Mouse (Mus musculus): ENCODE results near the gene Rho. TPM values are rescaled to one million over a fixed set of nuclear protein-coding genes. Genes with fewer than 3 reads are reported as not detected.

The Rho gene
- polyA plus RNA-seq, 1 experiment from 2014 or later, result 0.31 TPM

DNA sequence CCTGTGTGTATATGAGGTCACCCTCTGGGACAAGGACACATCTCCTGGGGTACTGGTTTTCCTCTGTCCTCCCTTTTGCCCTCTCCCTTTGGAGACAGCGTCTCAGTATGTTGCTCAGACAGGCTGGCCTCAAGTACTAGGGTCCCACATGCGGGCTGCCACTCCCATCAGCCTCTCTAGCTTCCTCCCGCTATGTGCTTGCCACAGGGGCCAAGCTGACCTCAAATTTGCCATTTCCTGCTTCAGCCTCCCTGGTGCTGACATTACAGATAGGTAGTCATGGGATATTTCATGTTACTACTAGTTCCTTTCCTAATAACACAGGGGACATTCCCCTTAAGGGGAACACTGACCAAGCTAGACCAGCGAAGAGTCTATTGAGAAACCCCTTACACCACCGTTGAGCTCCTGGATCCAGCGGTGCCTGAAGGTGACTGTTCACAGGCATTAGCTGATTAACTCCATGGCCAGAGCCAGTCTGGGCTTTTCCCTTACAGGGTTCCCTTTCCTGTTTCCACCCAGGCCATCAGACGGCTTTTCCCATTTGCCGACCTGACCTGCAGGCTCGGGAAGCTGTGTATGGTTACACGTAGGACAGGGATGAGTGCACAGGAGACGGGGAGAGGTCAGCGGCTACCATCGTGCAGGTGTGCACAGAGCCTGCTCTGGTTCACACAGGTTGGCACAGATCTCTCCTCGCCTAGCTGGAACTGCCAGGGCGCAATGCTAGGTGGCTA, 41.8 kb downstream of the Rho start:
- WGBS, result 89% methylated on average over 15 of the region's 15 CpGs
- no peaks in the 10 kb centered on the region for H3K36me3 ChIP-seq
- no peaks in the 10 kb centered on the region for H3K27me3 ChIP-seq (ENCODE audit: low read depth, poor library complexity, severe bottlenecking)
- H3K4me3 ChIP-seq, result no peak overlapping the region
- DNase-seq (ENCODE audit: low spot score), result no peak
- H3K4me1 ChIP-seq, result peaks cover 58% of the 10 kb centered on the region
- H3K9me3 ChIP-seq (replicated peaks), result no peaks in the 10 kb centered on the region
- no peak overlapping the region for H3K27ac ChIP-seq

DNA sequence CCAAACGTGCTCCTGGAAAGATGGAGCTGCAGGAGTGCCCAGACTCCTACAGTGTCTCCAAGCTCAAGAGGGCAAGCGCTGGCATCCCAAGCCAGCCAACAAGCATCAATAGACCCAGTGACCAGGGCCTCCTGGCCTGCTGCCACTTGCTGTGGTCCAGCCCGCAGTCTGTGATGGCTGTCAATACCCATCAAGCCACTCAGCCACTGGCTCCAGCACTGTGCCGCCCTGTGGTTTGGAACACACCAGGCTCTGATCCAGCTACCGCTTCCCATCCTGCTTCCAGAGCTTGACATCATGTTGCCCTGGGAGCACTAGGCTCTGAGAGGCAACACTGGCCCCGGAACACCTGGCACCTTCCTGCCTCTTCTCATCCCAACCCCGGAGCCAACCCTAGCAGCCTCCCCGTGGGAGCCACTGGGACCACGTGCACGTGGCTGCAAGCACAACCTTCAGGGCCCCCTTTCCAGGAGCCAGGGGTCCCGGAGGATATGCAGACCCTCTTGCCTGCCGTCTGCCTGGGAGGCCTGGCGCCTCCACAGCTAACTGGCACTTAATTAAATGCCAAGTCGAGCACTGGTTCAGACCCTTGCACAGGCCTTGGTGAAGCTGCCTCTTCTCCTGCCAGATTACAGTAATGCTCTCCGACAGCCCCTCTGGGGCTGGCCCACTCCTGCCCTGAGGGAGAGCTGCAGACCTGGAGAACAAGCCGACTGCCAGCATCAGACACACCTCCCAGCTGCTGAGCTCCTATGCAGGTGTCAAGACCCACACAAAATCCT, 42.5 kb downstream of the Rho start:
- Histone ChIP-seq H3K4me1 (peaks cover 52% of the 10 kb centered on the region), H3K27ac (peak overlapping the region; percentile 27; the same call in 1 of the 2 replicates), H3K27me3 (ENCODE audit: low read depth, poor library complexity, severe bottlenecking) (no peaks in the 10 kb centered on the region), H3K9me3 (replicated peaks) (no peaks in the 10 kb centered on the region), H3K4me3 (no peak overlapping the region), H3K36me3 (no peaks in the 10 kb centered on the region)
- no peak for DNase-seq (ENCODE audit: low spot score)
- 88% methylated on average over 16 of the region's 16 CpGs for WGBS

DNA sequence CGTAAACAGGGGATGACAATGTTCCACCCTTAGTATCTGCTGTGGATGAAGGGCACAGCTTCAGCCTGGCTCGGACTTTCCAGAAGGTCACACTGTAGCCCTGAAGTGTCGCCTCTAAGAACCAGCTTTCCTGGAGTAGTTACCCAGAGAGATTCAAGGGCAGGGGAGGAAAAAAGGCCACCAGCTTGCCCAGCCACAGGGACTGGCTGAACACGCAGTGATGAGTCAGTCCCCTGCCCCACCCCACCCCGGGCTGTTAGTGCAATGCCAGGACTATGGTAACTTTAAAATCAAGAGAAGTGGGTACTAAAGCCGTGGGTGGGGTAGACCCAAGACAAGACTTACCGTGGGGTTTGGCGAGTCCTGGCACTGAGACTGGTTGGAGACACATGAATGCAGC, 44.1 kb downstream of the Rho start:
- WGBS, result 88% methylated on average over 8 of the region's 8 CpGs
- H3K27ac ChIP-seq, result no peak overlapping the region
- no peaks in the 10 kb centered on the region for H3K9me3 ChIP-seq (replicated peaks)
- 0 out of 2 replicates have a peak, but pooled peaks cover 1% of the 10 kb centered on the region for H3K36me3 ChIP-seq
- no peaks in the 10 kb centered on the region for H3K27me3 ChIP-seq (ENCODE audit: low read depth, poor library complexity, severe bottlenecking)
- no peak for DNase-seq (ENCODE audit: low spot score)
- peaks cover 52% of the 10 kb centered on the region for H3K4me1 ChIP-seq
- H3K4me3 ChIP-seq, result no peak overlapping the region

DNA sequence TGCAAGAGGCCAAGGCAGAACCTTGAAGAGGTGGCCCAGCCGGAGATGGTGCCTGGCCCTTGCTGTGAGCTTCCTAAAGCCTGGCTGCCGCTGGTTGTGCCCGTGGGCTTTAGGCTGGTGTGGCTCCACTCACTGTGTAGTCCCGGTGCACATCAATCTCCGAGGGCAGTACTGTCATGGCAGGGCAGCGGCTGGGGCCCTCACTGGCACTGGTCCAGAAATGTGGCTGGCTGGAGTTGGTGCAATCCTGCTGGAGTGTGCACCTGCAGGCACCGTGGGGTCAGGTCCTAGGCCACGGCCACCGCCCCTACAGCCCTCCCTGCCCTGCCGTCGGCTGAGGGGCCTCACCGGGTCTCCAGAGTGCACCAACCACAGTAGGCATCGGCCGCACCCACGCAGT, 46.3 kb downstream of the Rho start:
- Histone ChIP-seq H3K27ac (no peak overlapping the region), H3K9me3 (replicated peaks) (no peaks in the 10 kb centered on the region), H3K4me3 (no peak overlapping the region), H3K27me3 (ENCODE audit: low read depth, poor library complexity, severe bottlenecking) (no peaks in the 10 kb centered on the region), H3K36me3 (0 out of 2 replicates have a peak, but pooled peaks cover 2% of the 10 kb centered on the region), H3K4me1 (peaks cover 42% of the 10 kb centered on the region)
- no peak for DNase-seq (ENCODE audit: low spot score)
- 91% methylated on average over 15 of the region's 15 CpGs for WGBS

DNA sequence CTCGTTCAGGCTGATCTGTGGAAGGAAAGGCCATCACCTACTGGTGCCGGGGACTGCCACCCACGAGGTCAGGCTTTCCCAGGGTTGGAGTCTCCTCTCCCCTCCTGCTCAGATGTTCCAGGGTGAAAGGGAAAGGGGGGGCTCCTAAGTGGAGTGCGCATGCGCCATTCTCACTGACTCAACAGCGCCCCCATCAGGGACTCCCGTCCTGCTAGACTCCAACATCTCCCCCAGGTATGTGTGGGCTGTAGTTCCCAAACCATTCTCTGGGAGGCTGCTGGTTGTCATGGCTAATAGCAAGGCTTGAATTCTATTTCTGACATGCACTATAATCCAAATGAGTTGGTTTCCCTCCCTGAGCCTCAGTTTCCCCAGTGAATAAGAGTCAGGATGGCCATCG, 47.0 kb downstream of the Rho start:
- Histone ChIP-seq H3K9me3 (replicated peaks) (no peaks in the 10 kb centered on the region), H3K4me3 (no peak overlapping the region), H3K36me3 (0 out of 2 replicates have a peak, but pooled peaks cover 2% of the 10 kb centered on the region), H3K27ac (no peak overlapping the region), H3K27me3 (ENCODE audit: low read depth, poor library complexity, severe bottlenecking) (no peaks in the 10 kb centered on the region), H3K4me1 (peaks cover 46% of the 10 kb centered on the region)
- WGBS, result 56% methylated on average over 8 of the region's 8 CpGs
- no peak for DNase-seq (ENCODE audit: low spot score)

DNA sequence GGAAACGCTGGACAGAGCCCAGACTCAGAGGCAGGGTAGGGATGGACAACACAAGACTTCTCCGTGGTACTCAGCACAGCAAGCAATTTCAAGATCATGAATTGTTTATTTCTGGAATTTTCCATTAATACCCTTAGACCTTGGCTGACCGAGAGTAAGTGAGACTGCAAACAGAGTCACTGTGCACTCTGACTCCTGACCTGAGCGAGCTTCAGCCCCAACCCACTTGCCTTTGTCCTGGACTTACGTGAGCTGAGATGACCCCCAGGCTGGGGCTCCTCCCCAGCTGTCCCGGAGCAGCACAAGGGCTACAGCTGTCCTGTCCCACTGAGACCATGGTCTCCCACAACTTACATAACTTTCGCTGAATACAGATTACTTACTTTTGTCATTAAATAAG, 51.3 kb downstream of the Rho start:
- Histone ChIP-seq H3K36me3 (0 out of 2 replicates have a peak, but pooled peaks cover 2% of the 10 kb centered on the region), H3K27me3 (ENCODE audit: low read depth, poor library complexity, severe bottlenecking) (no peaks in the 10 kb centered on the region), H3K4me3 (no peak overlapping the region), H3K9me3 (replicated peaks) (no peaks in the 10 kb centered on the region), H3K27ac (peak overlapping the region; percentile 39; the same call in 1 of the 2 replicates), H3K4me1 (peaks cover 79% of the 10 kb centered on the region)
- 62% methylated on average over 7 of the region's 7 CpGs for WGBS
- no peak for DNase-seq (ENCODE audit: low spot score)

DNA sequence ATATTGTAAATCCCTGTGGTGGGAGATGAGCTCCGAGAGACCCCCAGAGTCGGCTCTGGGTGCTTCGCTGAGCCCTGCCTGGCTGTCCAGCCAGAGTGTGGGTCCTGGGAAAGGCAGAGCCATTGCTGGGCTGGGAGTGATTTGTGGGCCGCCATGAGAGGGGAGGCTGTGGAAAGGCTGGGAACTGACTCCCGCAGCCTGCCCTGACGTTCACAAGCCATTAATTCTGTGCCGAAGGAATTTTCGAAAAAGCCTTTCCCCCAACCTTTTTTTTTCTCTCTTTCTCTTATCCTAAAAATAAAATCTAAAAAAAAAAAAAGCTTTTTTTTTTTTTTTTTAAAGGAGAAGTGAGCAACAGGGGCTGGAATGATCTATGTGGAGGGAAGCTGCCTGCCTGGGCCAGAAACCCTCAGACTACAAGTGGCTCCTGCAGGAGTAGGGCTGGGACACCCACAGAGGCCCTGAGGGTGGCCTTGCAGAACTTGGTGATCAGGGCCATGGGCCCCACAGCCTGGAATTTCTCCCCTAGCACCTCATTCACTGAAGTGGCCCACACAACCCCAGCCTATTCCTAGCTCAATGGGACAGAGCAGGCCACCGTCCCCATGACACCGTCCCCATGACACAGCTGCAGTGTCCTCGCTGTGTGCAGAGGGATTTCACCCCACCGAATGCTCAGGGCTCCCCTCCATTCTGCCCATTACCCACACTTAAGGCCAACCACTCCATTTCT, 51.9 kb downstream of the Rho start:
- Histone ChIP-seq H3K27ac (peak overlapping the region; percentile 71), H3K36me3 (0 out of 2 replicates have a peak, but pooled peaks cover 2% of the 10 kb centered on the region), H3K4me3 (no peak overlapping the region), H3K4me1 (peaks cover 79% of the 10 kb centered on the region), H3K27me3 (ENCODE audit: low read depth, poor library complexity, severe bottlenecking) (no peaks in the 10 kb centered on the region), H3K9me3 (replicated peaks) (no peaks in the 10 kb centered on the region)
- DNase-seq (ENCODE audit: low spot score), result no peak
- 50% methylated on average over 12 of the region's 12 CpGs for WGBS

DNA sequence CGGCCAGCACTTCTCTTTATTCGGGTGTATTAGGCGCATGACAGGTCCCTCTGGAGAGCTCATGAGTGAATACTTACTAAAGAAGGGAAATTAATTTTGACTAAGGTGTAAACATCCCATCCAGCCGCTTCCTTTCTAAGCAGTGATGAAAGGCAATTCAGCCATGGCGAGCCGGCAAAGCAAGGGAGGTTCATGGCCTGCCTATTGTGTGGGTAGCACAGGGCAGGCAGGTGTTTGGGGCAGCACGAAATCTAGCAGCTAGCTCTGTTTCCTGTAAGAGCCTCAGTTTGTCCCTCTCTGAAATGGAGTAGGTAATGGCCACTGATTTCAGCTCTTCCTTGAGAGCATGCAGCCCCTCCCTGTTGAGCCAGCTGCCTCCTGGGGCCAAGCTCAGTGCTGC, 53.0 kb downstream of the Rho start:
- Histone ChIP-seq H3K36me3 (0 out of 2 replicates have a peak, but pooled peaks cover 2% of the 10 kb centered on the region), H3K27ac (0 out of 2 replicates have a peak overlapping the region, but pooled peaks have one; percentile 71), H3K4me3 (no peak overlapping the region), H3K27me3 (ENCODE audit: low read depth, poor library complexity, severe bottlenecking) (0 out of 2 replicates have a peak, but pooled peaks cover 6% of the 10 kb centered on the region), H3K9me3 (replicated peaks) (no peaks in the 10 kb centered on the region), H3K4me1 (peaks cover 79% of the 10 kb centered on the region)
- WGBS, result 82% methylated on average over 7 of the region's 7 CpGs
- DNase-seq (ENCODE audit: low spot score), result no peak

DNA sequence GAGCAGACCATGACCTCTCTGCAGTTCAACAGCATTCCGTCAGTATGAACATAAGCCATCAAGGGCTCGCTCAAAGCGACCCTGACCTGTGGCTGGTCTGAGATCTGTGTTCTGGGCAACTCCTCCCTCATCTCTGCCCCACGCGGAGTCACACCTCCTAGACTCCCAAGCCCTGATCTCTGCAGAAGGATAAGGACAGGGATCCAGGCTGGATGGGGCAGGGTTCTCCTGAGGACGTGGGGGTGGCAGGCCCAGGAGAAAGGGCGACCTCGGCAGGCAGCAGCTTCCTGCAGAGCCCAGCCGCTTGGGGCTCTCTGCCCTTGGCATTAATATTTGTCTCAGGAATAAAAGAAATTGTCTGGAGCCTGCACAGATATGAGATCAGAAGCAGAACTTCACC, 54.1 kb downstream of the Rho start:
- H3K9me3 ChIP-seq (replicated peaks), result no peaks in the 10 kb centered on the region
- whole genome bisulfite sequencing, result 63% methylated on average over 9 of the region's 9 CpGs
- peaks cover 14% of the 10 kb centered on the region for H3K27me3 ChIP-seq (ENCODE audit: low read depth, poor library complexity, severe bottlenecking)
- H3K27ac ChIP-seq, result peak overlapping the region; percentile 28; the same call in 1 of the 2 replicates
- H3K36me3 ChIP-seq, result 0 out of 2 replicates have a peak, but pooled peaks cover 1% of the 10 kb centered on the region
- H3K4me3 ChIP-seq, result no peak overlapping the region
- no peak for DNase-seq (ENCODE audit: low spot score)
- H3K4me1 ChIP-seq, result peaks cover 73% of the 10 kb centered on the region

DNA sequence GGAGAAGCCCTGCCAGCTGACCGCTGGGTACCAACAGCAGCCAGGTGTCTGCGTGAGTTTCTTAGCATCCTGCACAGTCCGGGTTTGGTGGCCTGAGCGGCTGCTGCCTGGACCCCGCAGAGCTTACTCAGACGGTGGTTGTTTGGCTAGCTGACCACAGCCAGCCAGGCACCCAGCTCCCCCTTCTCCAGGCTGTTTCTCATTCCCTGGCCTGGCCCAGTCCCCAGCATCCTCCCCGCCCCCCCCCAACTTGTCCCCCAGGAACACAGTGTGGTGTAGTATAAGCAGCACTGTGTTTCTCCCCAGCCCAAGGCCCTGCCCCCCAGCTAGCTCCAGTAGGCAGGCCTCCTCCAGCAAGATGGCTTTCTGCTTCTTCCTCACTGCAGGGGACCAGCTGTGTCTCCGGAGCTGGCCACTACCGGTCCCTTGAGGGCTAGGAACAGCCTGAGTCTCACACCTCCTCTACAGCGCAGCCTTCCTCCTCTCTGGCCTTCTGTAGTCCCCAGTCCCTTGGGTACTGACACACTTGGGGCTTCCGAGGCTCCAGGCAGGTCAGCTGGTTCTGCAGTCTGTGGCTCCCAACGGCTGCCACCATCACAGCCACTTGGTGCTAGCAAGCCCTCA, 55.0 kb downstream of the Rho start:
- Histone ChIP-seq H3K4me1 (peaks cover 78% of the 10 kb centered on the region), H3K27ac (peak overlapping the region; percentile 75), H3K27me3 (ENCODE audit: low read depth, poor library complexity, severe bottlenecking) (peaks cover 23% of the 10 kb centered on the region), H3K4me3 (peak overlapping the region; percentile 21; the same call in 1 of the 2 replicates), H3K9me3 (replicated peaks) (no peaks in the 10 kb centered on the region), H3K36me3 (no peaks in the 10 kb centered on the region)
- 49% methylated on average over 12 of the region's 12 CpGs for WGBS
- no peak for DNase-seq (ENCODE audit: low spot score)

DNA sequence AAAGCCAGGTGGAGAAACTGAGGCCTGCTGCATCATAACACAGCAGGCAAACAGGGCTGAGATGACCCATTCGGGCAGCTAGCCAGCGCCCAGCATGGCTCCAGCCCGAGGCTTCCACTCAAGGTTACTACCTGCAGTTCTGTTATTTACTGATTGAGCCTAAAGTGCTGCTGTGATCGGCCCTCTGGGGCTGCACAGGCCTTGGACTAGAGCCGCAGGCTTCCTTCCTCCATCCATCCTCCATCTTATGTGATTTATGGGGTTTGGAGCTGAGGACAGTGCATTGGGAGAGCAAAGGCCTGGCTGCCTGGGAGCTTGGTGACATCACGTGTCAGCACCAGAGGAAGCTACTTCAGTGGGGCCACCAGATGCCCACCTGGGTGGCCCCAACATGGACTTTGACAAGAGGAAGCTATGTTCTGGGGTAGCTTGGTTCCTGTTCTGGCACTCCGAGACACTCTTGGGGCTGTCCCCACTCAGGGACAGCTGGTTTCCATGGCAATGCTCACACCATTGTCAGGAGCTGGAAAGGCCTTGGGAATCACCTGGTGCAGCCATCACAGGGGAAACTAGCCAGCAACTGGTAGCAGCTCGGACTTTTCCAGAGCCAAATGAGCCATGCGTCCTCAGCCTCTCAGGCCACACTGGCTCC, 55.7 kb downstream of the Rho start:
- DNase-seq (ENCODE audit: low spot score), result no peak
- 56% methylated on average over 9 of the region's 9 CpGs for WGBS
- peaks cover 30% of the 10 kb centered on the region for H3K27me3 ChIP-seq (ENCODE audit: low read depth, poor library complexity, severe bottlenecking)
- H3K27ac ChIP-seq, result peak overlapping the region; percentile 75
- H3K9me3 ChIP-seq (replicated peaks), result no peaks in the 10 kb centered on the region
- H3K4me1 ChIP-seq, result peaks cover 82% of the 10 kb centered on the region
- H3K4me3 ChIP-seq, result peak overlapping the region; percentile 21; the same call in 1 of the 2 replicates
- no peaks in the 10 kb centered on the region for H3K36me3 ChIP-seq

DNA sequence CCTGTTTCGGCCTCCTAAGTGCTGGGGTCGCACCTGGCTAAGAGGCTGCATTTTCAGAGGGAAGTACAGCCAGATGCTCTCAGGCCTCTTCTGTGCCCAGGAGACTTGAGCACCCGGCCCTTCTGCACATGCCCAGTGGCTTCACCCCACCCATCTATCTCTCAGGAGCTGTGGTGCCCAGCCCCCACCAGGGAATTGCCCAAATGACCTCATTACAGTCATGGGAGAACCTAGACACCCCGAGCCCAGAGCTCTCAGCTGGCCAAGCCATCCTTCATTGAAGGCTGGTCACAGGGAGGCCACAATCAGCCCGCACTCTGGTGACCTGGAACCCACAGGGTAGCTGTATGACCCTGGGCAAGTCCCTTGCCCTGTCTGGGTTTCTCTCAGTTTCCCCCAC, 57.5 kb downstream of the Rho start:
- no peak for DNase-seq (ENCODE audit: low spot score)
- no peaks in the 10 kb centered on the region for H3K9me3 ChIP-seq (replicated peaks)
- no peaks in the 10 kb centered on the region for H3K36me3 ChIP-seq
- no peak overlapping the region for H3K4me3 ChIP-seq
- no peak overlapping the region for H3K27ac ChIP-seq
- H3K27me3 ChIP-seq (ENCODE audit: low read depth, poor library complexity, severe bottlenecking), result peaks cover 48% of the 10 kb centered on the region
- 71% methylated on average over 5 of the region's 5 CpGs for WGBS
- H3K4me1 ChIP-seq, result peaks cover 78% of the 10 kb centered on the region

Data from limb, embryonic 10.5 days (tissue).